Mouse (Mus musculus) c-Kit-positive CD71-positive TER-119-negative erythroid progenitor cells, embryonic 14.5 days (primary cell): Measurements from ENCODE around the gene Krt8.

Experiments used
- DNase-seq: peaks from one replicate; pipeline ENCODE4 v3.0.0-alpha.2; 2013; ENCODE audit warnings: low read depth

Krt8 gene

GRCm38 (mm10) chr15:102004189-102004588 lies at the start of gene Krt8:
Gene Krt8, minus strand, starts transcription at chr15:102004482.
- DNase-seq: no peak

- DNase-seq: no peak
Measured at GRCm38 (mm10) chr15:102051920-102052683, 47.8 kb upstream of the Krt8 start.

GRCm38 (mm10) chr15:102049871-102050270 lies 45.6 kb upstream of the Krt8 start:
- no peak for DNase-seq

- DNase-seq: no peak
Measured at GRCm38 (mm10) chr15:102048006-102048405, 43.7 kb upstream of the Krt8 start.

GRCm38 (mm10) chr15:102045691-102046090 lies 41.4 kb upstream of the Krt8 start:
- no peak for DNase-seq

- DNase-seq: no peak
Measured at GRCm38 (mm10) chr15:102044745-102045144, 40.5 kb upstream of the Krt8 start.

- no peak for DNase-seq
Measured at GRCm38 (mm10) chr15:102041951-102042350, 37.7 kb upstream of the Krt8 start.

GRCm38 (mm10) chr15:102040277-102040676 lies 36.0 kb upstream of the Krt8 start:
- DNase-seq: no peak

- no peak for DNase-seq
Measured at GRCm38 (mm10) chr15:102034121-102035053, 30.1 kb upstream of the Krt8 start.

- no peak for DNase-seq
Measured at GRCm38 (mm10) chr15:102028040-102028439, 23.8 kb upstream of the Krt8 start, which contains the start of gene Krt18. Gene Krt18, plus strand, starts transcription at chr15:102028180.

- no peak for DNase-seq
Measured at GRCm38 (mm10) chr15:102026430-102026829, 22.1 kb upstream of the Krt8 start.

GRCm38 (mm10) chr15:102025136-102025872 lies 21.0 kb upstream of the Krt8 start:
- no peak for DNase-seq

- no peak for DNase-seq
Measured at GRCm38 (mm10) chr15:102023888-102024287, 19.6 kb upstream of the Krt8 start.

- DNase-seq: no peak
Measured at GRCm38 (mm10) chr15:102022481-102022880, 18.2 kb upstream of the Krt8 start.

- no peak for DNase-seq
Measured at GRCm38 (mm10) chr15:102017918-102018463, 13.7 kb upstream of the Krt8 start.

- no peak for DNase-seq
Measured at GRCm38 (mm10) chr15:102016787-102017186, 12.5 kb upstream of the Krt8 start.

GRCm38 (mm10) chr15:102016096-102016495 lies 11.8 kb upstream of the Krt8 start:
- DNase-seq: no peak

GRCm38 (mm10) chr15:102014848-102015247 lies 10.6 kb upstream of the Krt8 start:
- DNase-seq: no peak

- DNase-seq: no peak
Measured at GRCm38 (mm10) chr15:102013651-102014050, 9.4 kb upstream of the Krt8 start.

GRCm38 (mm10) chr15:102012260-102012765 lies 8.0 kb upstream of the Krt8 start:
- no peak for DNase-seq

- no peak for DNase-seq
Measured at GRCm38 (mm10) chr15:102010569-102011245, 6.4 kb upstream of the Krt8 start.
